Mouse (Mus musculus): ENCODE measurements at regions not wholly inside any gene's neighbourhood (a gene's known extent, or its start where the extent isn't known, plus 50 kb on each side); places are given as distances from the start of the nearest gene placed in this dataset.

- no peak for DNase-seq (ENCODE audit: low spot score in 2 of 2)
These were observed 260.4 kb downstream of the Dact1 start for GRCm38 (mm10) chr12:71570116-71570515.

- DNase-seq (ENCODE audit: low spot score in 2 of 2) = no peak
These were observed 257.9 kb upstream of the Daam1 start for GRCm38 (mm10) chr12:71572833-71573446.

- no peak for DNase-seq (ENCODE audit: low spot score in 2 of 2)
These were observed 257.4 kb upstream of the Daam1 start for GRCm38 (mm10) chr12:71573456-71573855.

- no peak for DNase-seq (ENCODE audit: low spot score in 2 of 2)
These were observed 256.2 kb upstream of the Daam1 start for GRCm38 (mm10) chr12:71574685-71575084.

- no peak for DNase-seq (ENCODE audit: low spot score in 2 of 2)
These were observed 253.5 kb upstream of the Daam1 start for GRCm38 (mm10) chr12:71577349-71577748.

GRCm38 (mm10) chr12:71578006-71578405, 252.9 kb upstream of the Daam1 start:
- no peak for DNase-seq (ENCODE audit: low spot score in 2 of 2)

GRCm38 (mm10) chr12:71578912-71579311, 252.0 kb upstream of the Daam1 start:
- no peak for DNase-seq (ENCODE audit: low spot score in 2 of 2)

- no peak for DNase-seq (ENCODE audit: low spot score in 2 of 2)
These were observed 250.2 kb upstream of the Daam1 start for GRCm38 (mm10) chr12:71580532-71581290.

- no peak for DNase-seq (ENCODE audit: low spot score in 2 of 2)
These were observed 246.3 kb upstream of the Daam1 start for GRCm38 (mm10) chr12:71584618-71585017.

GRCm38 (mm10) chr12:71598641-71599040, 232.2 kb upstream of the Daam1 start:
- no peak for DNase-seq (ENCODE audit: low spot score in 2 of 2)

GRCm38 (mm10) chr12:71601091-71601690, 229.7 kb upstream of the Daam1 start:
- no peak for DNase-seq (ENCODE audit: low spot score in 2 of 2)

GRCm38 (mm10) chr12:71603136-71603535, 227.7 kb upstream of the Daam1 start:
- DNase-seq (ENCODE audit: low spot score in 2 of 2) = no peak

- DNase-seq (ENCODE audit: low spot score in 2 of 2) = no peak
These were observed 224.5 kb upstream of the Daam1 start for GRCm38 (mm10) chr12:71606366-71606765.

- no peak for DNase-seq (ENCODE audit: low spot score in 2 of 2)
These were observed 222.9 kb upstream of the Daam1 start for GRCm38 (mm10) chr12:71607966-71608365.

GRCm38 (mm10) chr12:71613326-71613725, 217.6 kb upstream of the Daam1 start:
- no peak for DNase-seq (ENCODE audit: low spot score in 2 of 2)

- DNase-seq (ENCODE audit: low spot score in 2 of 2) = no peak
These were observed 215.9 kb upstream of the Daam1 start for GRCm38 (mm10) chr12:71614945-71615344.

GRCm38 (mm10) chr12:71615383-71615782, 215.5 kb upstream of the Daam1 start:
- DNase-seq (ENCODE audit: low spot score in 2 of 2) = no peak

- DNase-seq (ENCODE audit: low spot score in 2 of 2) = no peak
These were observed 214.8 kb upstream of the Daam1 start for GRCm38 (mm10) chr12:71616121-71616520.

- DNase-seq (ENCODE audit: low spot score in 2 of 2) = no peak
These were observed 212.4 kb upstream of the Daam1 start for GRCm38 (mm10) chr12:71618466-71618865.

GRCm38 (mm10) chr12:71618956-71619355, 211.9 kb upstream of the Daam1 start:
- DNase-seq (ENCODE audit: low spot score in 2 of 2) = no peak

GRCm38 (mm10) chr12:71619561-71619960, 211.3 kb upstream of the Daam1 start:
- DNase-seq (ENCODE audit: low spot score in 2 of 2) = no peak

GRCm38 (mm10) chr12:71621542-71621941, 209.3 kb upstream of the Daam1 start:
- no peak for DNase-seq (ENCODE audit: low spot score in 2 of 2)

GRCm38 (mm10) chr12:71622761-71623160, 208.1 kb upstream of the Daam1 start:
- no peak for DNase-seq (ENCODE audit: low spot score in 2 of 2)
